Mouse (Mus musculus) kidney, adult 18-20 months (tissue): ENCODE measurements around the gene Mllt1.

Source experiments
- DNase-seq: peaks from one replicate; pipeline ENCODE4 v3.0.0; 2021

Gene Mllt1

DNA sequence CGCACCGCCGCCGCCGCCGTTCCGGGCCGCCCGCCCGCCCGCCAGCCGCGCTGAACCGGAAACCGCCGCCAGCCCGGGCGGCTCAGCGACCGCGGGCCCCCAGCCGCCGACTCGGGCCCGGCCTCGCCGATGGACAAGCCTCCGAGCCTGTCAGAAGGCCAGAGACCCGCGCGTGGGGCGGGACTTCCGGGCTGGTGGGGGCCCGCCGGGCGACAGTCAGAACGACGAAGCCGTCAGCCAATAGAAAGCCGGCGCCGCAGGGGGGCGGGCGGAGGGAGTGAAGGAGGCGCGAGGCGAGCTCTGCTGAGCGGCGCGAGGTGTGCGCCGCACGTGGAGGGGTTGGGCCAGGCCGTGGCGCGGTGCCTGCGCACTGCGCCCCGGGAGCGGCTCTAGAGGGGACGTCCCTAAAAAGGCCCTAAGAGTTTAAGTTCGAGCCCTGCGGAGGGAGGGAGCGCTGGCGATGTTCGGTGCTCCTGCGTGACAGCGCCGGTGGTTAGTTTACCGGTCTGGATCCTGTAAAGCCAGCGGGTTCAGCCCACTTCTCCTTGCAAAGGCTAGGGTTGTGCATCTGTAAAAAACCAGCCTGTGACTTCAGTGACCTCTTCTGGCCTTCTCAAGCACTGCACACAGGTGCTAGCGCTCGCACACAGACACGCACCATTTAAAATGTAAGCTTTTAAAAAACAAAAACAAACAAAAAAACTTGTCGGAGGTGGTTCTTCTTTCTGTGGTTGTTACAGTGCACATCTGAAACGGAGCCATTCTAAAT lies at the start of gene Mllt1:
Gene Mllt1, minus strand, starts transcription at position 53 of the 769 bp plus-strand sequence.
- DNase-seq: peak; percentile 99

GRCm38 (mm10) chr17:56984886-56985285 lies 49.7 kb upstream of the Mllt1 start:
- no peak for DNase-seq

- no peak for DNase-seq
Measured at GRCm38 (mm10) chr17:56982013-56982412, 46.8 kb upstream of the Mllt1 start, which contains the start of gene Acer1. TSS of gene Acer1 (minus strand) at chr17:56982126.

GRCm38 (mm10) chr17:56981049-56981448 lies 45.8 kb upstream of the Mllt1 start:
- no peak for DNase-seq

DNA sequence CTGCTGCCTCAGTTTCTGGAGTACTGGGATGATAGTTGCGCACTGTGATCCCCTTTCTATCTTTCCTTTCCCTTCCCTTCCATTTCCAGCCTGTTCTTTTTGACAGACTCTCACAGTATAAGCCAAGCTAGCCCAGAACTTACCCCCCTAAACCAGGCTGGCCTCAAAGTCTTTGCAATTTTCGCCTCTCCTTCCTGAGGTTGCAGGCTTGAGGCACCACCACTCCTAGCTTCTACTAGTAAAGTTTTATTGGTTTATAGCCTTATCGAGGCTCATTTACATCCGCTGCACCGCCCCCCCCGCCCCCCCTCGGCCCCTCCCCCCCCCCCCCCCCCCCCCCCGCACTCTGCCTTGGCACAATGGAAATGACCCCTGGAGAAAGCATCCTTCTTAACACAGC lies 44.3 kb upstream of the Mllt1 start:
- DNase-seq: no peak

- DNase-seq: no peak
Measured at GRCm38 (mm10) chr17:56976531-56977390, 41.5 kb upstream of the Mllt1 start.

- no peak for DNase-seq
Measured at GRCm38 (mm10) chr17:56975391-56975790, 40.2 kb upstream of the Mllt1 start.

- DNase-seq: no peak
Measured at GRCm38 (mm10) chr17:56974708-56975240, 39.6 kb upstream of the Mllt1 start.

GRCm38 (mm10) chr17:56973956-56974707 lies 38.9 kb upstream of the Mllt1 start:
- no peak for DNase-seq

DNA sequence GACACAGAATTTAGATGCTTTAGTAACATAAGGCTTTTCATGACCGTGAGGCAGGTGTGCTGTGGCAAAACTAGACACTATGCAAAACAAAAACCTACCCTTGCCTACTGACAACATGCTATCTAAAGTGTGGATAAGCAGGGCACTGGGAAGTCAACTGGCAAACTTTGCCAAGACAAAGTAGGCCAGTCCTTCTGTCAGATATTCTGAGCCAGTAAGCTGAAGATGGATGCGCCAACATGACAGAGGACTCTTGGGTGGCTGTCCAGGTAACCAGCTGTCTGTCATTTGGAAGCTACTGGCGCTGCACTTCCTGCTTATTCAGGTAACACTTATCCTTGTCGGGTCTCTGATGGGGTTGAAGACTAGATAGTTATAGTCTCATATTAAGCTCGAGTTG lies 34.9 kb upstream of the Mllt1 start:
- DNase-seq: no peak

DNA sequence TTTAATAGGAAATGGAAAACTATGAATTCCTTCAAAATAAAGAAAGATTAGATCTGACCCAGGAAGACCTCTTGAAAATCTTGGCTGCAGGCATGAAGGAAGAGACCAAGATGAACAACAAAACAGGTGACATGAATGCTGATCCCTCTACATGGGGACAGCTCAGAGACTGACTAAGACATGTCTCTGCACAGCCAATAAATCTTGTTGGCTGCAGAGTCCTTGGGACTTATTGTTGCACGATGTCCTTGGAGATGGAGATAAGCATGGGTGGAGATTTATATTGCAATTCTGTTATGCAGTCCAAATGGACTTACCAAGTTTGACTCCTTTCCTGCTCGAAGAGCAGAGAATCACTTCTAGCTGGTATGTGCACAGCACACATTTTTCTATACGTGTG lies 34.1 kb upstream of the Mllt1 start:
- DNase-seq: no peak

GRCm38 (mm10) chr17:56963646-56964045 lies 28.4 kb upstream of the Mllt1 start:
- DNase-seq: no peak

DNA sequence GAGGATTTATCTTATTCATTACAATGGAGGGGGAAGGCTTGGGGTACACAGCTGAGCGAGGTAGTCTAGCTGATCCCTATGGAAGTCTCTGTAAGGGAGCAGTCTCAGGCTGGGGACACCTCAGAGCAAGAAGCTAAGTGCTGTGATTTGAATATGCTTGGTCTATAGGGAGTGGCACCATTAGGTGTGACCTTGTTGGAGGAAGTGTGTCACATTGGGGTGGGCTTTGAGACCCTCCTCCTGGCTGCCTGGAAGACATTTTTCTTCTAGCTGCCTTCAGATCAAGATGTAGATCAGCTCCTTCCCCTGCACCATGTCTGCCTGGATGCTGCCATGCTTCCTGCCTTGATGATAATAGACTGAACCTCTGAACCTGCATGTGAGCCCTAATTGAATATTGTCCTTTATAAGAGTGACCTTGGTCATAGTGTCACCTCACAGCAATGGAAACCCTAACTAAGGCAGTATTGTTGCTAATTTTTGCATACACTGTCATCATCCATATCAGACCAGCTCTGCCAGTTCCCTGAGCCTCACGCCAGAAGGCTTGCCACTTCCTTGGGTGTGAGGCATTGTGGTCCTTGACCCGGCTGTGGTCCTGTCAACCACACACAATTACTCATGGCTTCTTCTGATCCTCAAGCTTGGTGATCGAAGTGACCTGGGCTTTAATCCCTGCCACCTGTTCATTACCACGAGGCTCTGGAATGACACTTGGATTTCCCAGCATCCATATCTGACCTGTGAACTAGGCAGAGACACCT lies 27.6 kb upstream of the Mllt1 start:
- no peak for DNase-seq

DNA sequence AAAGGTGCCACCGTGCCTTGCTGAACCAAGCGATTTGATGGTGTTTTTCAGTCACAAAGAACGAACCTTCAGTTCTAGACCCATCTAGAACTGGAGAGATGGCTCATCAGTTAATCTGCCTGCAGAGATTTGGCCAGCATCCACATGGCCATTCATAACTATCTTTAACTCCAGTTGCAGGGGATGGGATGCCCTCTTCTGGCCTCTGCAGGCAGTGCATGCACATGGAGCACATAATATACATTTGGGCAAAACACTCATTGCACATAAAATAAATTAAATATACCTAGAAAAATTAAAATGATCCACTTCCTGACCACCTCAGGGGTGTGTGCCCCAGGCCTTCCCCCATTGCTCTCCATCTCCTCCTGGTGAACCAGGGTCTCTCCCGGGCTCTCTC lies 26.7 kb upstream of the Mllt1 start:
- DNase-seq: no peak

- no peak for DNase-seq
Measured at GRCm38 (mm10) chr17:56958667-56959066, 23.5 kb upstream of the Mllt1 start.

DNA sequence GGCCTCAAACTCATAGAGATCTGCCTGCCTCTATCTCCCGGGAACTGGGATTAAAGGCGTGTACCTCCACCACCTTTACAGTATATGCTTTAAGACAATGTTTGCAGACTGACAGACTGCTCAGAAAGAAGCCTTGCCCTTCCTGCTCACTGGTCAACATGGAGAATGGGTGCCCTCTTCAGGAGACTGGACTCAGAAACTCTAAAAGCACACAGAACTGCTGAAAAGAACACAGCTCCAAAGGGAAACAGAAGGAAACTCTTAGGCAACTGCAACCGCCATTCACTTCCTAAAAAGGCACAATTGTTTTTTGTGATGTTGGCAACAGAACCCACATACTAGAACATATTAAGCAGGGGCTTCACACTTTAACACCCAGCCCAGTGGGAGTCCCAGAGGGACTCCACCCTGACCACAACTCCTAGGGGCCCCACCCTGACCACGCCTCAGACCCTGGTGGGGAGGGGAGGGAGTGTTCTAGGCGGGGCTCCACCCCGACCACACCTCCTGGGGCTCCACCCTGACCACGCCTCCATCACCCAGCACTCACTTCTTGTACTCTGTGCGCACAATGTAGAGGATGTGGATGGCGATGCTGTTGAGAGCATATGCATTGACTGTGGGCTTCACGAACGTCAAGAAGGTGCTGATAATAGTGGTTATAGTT lies 22.7 kb upstream of the Mllt1 start:
- no peak for DNase-seq

DNA sequence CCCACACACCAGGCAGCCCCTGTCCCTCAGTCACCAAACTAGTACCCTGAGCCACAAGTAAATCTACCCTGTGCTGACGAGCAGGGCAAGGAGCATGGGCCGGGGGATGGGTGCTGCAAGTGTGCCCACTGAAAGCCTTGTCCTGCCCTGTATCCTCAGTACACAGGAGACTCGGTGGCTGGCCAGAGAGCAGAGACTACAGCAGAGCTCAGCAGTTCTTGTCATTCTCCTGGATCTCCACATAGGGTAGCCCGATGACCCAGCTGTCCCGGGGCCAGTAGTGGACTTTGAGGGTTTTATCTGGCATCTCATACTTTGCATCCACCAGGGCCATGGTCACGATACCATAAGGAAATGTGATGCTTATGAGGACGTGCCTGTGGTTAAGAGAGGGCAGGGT lies 19.7 kb upstream of the Mllt1 start:
- no peak for DNase-seq

GRCm38 (mm10) chr17:56952639-56953038 lies 17.4 kb upstream of the Mllt1 start:
- no peak for DNase-seq

- peak; percentile 70 for DNase-seq
Measured at GRCm38 (mm10) chr17:56950915-56951314, 15.7 kb upstream of the Mllt1 start.

DNA sequence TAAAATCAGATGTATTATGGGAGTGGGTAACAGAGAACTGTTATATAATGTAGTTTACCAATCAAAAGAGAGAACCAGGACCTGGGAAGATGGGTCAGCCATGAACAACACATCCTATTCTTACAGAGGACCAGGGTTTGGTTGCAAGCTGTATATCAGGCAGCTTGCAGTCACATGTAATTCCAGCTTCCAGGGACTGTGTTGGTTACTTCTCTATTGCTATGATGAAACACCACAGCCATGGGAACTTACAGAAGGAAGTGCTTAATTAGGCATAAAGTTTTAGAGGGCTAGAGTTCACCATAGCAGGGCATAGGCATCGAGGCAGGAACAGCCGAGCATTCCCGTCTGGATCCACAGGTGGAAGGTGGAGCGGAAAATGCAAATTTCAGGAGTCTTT lies 3.5 kb upstream of the Mllt1 start:
- DNase-seq: no peak

DNA sequence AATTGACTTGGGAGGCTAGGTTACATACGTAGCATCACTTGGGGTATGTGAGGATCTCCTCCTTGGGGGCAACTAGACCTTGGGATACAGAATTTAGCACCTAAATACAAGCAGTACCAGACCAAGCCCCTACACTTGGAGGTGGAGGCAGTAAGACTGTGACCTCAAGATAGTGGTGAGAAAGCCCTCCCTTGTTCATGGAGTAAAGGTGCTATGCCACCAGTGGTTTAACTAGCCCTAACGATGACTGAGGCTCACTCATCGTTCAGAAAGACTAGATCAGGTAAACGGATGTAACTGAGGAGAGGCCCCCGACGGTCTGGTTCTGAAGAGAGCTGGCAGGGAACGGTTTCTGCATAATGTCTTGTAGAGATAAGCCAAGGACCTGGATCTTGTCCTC lies 1.5 kb upstream of the Mllt1 start:
- no peak for DNase-seq
